Mouse (Mus musculus): ENCODE measurements around the gene Tnr. TPM values are rescaled to one million over a fixed set of nuclear protein-coding genes. Genes with fewer than 3 reads are reported as not detected.
A peak's percentile ranks its signal among the peaks of the same experiment; 100 is the strongest.

Gene Tnr
- polyA plus RNA-seq, 1 experiment, result 6.9 TPM

DNA sequence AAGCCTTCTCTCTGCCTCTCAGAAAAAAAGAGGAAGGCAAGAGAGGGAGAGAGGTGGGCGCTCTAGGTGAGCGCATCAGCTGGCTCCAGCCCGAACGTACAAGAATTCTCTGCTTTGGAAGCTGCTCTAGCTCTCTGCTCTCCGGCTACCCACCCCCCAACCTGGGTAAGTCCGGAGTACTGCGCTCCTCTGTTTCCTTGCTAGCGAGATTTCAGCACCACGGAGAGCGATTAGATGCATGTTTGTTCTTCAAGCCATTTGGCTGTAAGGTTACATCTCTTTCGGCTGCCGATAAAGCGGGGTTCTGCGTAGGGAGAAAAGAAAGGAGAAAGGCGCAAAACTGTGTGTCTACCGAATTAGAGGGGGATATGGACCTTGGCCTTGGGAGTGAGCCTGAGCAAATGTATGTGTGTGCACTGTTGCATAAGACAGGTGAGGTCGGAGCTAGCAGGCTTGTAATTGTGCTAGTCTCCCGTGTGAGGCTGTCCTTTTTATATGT is 531 bp downstream of the Tnr start:
- DNase-seq (ENCODE audit: low read depth), result peak; percentile 92
- TF ChIP-seq POLR2A (IDR thresholded peaks at IDR 0.05; ENCODE audit: borderline replicate concordance, extremely low read depth, insufficient read depth, insufficient read length, poor library complexity, severe bottlenecking), result no peak
- TF ChIP-seq CTCF (IDR thresholded peaks at IDR 0.05; ENCODE audit: borderline replicate concordance, extremely low read depth, insufficient read depth, insufficient read length), result no peak

DNA sequence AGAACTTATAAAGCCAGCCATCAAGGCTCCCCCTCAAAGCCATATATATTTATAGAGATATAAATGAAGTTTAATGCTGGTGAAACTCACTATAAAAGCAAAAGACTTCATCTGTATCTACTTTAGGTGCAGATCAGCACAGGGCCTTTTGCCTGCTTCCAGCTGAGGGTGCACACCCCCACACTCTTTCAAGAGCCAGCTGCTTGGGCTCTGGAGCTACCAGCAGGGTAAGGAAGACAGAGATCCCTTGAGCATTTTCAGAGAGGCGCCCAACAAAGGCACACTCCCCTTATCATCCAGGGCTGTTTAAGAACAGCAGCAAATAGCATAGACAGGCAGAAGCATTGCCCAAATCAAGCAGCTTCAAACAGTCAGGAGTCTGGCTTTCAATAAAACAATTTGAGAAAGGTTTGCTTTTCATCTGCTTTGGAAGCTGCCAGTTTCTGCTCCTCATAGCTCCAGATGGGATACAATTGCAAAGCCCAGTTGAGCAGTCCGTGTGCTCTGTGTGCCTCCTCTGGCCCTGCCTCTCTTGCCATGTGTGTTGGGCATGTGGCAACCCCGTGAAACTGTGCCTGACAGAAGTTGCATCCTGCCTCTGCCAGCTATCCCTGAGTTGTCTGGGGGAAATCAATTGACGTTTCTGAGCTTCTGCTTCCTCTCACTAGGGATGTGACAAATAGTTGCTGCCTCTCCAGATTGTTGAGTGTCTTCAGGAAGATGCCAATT is 9.4 kb downstream of the Tnr start:
- no peak for DNase-seq (ENCODE audit: low read depth)

DNA sequence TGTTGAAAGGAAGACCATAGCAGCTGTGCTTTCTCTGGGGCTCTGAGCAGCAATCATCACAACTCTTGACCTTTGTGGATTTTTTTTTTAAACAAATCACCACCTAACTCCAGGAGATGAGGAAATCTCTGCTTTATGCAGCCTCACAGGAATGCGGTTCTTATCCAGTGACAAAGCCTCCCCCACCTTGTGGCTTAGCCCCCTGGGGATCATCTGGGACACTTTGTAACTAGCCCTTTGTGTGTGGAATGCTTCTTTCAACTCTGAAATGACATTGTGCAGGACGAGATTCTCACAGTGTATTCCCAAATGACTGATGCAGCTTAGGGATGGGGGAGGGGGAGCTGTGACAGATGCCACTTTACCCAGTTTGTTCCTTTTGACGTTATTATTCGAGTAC is 12.0 kb downstream of the Tnr start:
- TF ChIP-seq POLR2A (IDR thresholded peaks at IDR 0.05; ENCODE audit: borderline replicate concordance, extremely low read depth, insufficient read depth, insufficient read length, poor library complexity, severe bottlenecking) (no peak), CTCF (IDR thresholded peaks at IDR 0.05; ENCODE audit: borderline replicate concordance, extremely low read depth, insufficient read depth, insufficient read length) (no peak)
- no peak for DNase-seq (ENCODE audit: low read depth)

More for the DNA sequence above, 9.4 kb downstream of the Tnr start:
- TF ChIP-seq CTCF (IDR thresholded peaks at IDR 0.05; ENCODE audit: borderline replicate concordance, extremely low read depth, insufficient read depth, insufficient read length), result no peak
- no peak for TF ChIP-seq POLR2A (IDR thresholded peaks at IDR 0.05; ENCODE audit: borderline replicate concordance, extremely low read depth, insufficient read depth, insufficient read length, poor library complexity, severe bottlenecking)

DNA sequence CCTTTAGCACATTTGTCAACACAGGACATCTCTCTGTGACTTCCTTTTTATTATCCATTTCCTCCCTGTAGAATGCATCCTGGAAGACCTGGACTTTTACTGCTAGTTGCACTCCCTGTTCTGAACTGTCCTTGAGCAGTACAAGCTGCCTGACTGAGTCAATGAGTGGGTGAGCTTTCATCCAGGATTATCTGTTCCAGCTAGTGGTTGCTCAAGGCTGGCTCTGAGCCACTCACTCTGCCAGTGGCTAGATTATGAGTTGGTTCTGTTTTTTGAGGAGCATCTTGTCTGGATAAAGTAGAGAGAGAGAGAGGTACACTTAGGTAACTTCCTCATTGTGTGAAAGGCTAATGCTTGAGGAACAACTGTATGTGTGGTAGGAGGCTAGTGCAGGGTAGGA is 14.0 kb downstream of the Tnr start:
- TF ChIP-seq POLR2A (IDR thresholded peaks at IDR 0.05; ENCODE audit: borderline replicate concordance, extremely low read depth, insufficient read depth, insufficient read length, poor library complexity, severe bottlenecking), result no peak
- no peak for TF ChIP-seq CTCF (IDR thresholded peaks at IDR 0.05; ENCODE audit: borderline replicate concordance, extremely low read depth, insufficient read depth, insufficient read length)

DNA sequence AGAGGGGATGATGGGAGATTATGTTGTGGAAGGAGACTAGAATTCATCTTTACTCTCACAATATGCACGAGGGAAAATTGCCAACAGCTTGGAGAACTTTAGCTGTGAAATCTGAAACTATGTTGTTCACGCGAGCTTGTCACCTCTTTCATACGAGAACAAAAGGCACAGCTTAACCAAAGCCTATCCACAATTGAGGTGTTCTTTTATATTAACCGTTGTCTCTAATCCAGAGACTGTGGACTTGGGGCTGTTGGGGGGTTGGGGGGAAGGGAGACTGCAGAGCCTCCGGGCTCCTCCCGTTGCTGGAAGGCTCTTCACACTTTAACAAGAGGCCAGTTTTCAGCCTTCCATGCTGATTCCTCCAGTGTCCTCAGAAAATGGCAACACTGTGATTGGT is 14.5 kb downstream of the Tnr start:
- peak; percentile 65 for DNase-seq (ENCODE audit: low read depth)
- TF ChIP-seq CTCF (IDR thresholded peaks at IDR 0.05; ENCODE audit: borderline replicate concordance, extremely low read depth, insufficient read depth, insufficient read length) (no peak), POLR2A (IDR thresholded peaks at IDR 0.05; ENCODE audit: borderline replicate concordance, extremely low read depth, insufficient read depth, insufficient read length, poor library complexity, severe bottlenecking) (no peak)

More for the DNA sequence above, 14.0 kb downstream of the Tnr start:
- DNase-seq (ENCODE audit: low read depth), result no peak

DNA sequence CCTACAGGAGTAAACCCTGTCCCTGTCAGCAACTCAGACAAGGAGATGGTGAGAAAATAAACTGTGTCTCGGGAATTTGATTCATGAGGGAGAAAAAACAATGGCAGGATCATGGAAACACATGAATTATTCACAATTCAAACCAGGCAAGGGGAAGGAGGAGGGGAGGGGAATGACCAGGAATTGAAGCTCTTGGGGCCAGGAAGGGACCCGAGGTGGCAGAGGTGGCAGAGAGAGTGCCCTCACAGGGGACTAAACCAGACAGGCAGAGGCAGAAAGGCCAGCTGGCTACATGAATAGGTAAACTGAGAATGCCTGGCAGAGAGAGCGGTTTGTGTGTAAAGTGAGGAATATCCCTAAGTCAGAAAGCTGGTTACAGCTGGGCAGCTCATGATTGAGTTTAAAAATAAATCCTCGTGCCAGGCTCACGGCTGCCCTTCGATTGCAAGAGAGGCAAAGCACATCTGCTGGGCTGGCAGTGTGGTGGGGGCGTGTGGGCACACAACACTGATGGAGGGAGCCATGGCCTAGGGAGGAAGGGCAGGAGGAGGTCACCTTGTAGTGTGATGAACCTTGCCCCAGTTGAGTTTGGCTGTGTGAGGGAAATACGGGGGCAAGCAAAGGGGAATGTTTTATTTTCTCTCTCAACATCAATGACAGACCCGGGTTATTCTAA is 22.0 kb downstream of the Tnr start:
- TF ChIP-seq CTCF (IDR thresholded peaks at IDR 0.05; ENCODE audit: borderline replicate concordance, extremely low read depth, insufficient read depth, insufficient read length), result no peak
- no peak for DNase-seq (ENCODE audit: low read depth)

DNA sequence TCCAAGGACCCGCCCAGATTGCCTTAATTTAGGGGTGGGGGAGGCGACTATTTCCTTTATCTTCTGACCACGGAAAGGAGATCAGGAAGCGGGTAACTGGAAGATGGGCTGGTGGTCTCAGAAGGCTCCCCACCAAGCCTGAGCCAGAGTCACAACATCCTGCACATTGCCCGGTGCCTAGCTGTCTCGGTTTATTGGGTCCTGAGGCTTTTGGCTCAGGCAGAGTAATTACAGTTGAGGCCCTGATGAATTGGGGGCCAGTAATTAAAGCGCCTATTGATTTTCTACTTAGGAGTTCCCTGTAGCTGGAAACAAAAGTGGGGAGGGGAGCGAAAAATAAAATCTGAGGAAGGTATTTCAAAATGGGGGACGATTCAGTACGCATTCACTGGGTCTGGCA is 27.5 kb downstream of the Tnr start:
- TF ChIP-seq CTCF (IDR thresholded peaks at IDR 0.05; ENCODE audit: borderline replicate concordance, extremely low read depth, insufficient read depth, insufficient read length), result no peak
- TF ChIP-seq POLR2A (IDR thresholded peaks at IDR 0.05; ENCODE audit: borderline replicate concordance, extremely low read depth, insufficient read depth, insufficient read length, poor library complexity, severe bottlenecking), result no peak
- peak; percentile 60 for DNase-seq (ENCODE audit: low read depth)

DNA sequence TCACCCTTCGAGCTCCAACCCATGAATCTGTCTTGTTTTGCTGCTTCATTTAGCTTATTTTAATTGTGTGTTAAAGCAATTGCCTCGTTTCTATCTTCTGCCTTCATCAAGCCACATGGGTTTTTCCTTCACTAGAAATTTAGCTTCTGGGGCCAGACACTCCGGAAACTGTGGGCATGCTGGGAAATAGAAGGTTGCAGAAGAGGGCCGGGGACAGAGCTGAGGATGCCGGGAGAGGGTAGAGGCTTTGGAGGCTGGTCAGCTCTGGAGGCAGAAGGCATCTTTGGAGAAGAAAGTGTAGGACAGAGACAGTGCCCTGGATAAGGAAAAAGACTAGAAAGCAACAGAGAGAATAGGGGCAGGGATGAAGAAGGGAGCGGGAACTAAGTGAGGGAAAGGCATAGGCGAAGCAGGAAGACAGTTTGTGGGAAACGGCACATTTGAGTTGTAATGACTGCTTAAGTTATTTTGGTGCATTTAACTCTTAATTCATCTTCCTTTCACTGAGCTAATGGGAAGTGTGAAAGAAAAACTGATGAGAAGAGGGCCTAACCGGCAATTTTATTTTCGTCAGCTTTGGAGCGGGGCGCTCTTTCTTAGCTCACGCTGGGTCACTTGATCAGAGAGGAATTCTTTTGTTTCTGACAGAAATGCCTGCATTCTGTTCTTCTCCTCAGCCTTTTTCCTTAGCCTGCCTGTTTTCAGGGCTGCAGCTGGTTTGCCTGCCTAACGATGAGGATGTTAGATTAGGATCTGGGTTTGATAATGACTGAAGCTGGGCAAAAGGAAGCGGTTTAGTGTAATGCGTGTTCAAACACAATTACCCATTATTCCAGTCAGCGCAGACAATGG is 28.2 kb downstream of the Tnr start:
- TF ChIP-seq POLR2A (IDR thresholded peaks at IDR 0.05; ENCODE audit: borderline replicate concordance, extremely low read depth, insufficient read depth, insufficient read length, poor library complexity, severe bottlenecking), result no peak
- no peak for TF ChIP-seq CTCF (IDR thresholded peaks at IDR 0.05; ENCODE audit: borderline replicate concordance, extremely low read depth, insufficient read depth, insufficient read length)
- DNase-seq (ENCODE audit: low read depth), result peak; percentile 82

DNA sequence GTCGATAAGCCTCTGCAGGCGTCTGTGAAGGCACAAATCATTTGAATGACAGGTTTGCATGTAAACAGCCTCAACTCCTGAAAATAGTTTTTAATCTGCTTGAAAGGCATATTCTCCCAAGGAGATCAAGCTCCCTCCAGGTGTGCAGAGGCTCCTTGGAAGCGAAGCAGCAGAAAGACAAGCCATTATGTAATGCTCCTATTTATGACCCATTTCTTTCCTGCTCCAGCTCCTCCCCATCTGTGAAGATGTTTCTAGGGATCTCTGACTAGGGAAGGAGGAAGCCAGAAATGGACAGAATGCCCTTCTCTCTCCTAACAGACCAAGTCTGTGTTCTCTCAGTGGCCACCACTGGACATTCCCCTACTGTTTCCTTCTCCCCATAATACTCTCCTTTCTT is 38.0 kb downstream of the Tnr start:
- DNase-seq (ENCODE audit: low read depth), result no peak
- no peak for TF ChIP-seq POLR2A (IDR thresholded peaks at IDR 0.05; ENCODE audit: borderline replicate concordance, extremely low read depth, insufficient read depth, insufficient read length, poor library complexity, severe bottlenecking)
- TF ChIP-seq CTCF (IDR thresholded peaks at IDR 0.05; ENCODE audit: borderline replicate concordance, extremely low read depth, insufficient read depth, insufficient read length), result no peak

DNA sequence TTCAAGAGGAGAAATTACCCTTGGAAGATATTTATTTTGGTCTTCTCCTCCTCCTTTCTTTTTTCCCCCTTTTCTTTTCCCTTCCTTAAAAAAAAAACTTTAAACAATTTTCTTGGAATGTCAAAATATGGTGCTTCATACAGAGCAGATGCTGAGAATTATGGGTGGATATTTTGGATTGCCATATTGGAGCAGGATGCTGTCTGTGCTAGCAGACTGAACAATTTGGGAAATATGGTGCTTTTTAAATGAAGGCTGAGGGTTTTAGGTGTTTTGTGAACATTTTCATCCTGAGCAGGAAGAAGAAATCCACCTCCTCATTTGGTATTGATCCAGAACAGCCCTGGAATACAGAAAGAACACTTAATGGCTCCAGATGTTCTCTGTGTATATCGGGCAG is 41.6 kb downstream of the Tnr start:
- TF ChIP-seq CTCF (IDR thresholded peaks at IDR 0.05; ENCODE audit: borderline replicate concordance, extremely low read depth, insufficient read depth, insufficient read length) (no peak), POLR2A (IDR thresholded peaks at IDR 0.05; ENCODE audit: borderline replicate concordance, extremely low read depth, insufficient read depth, insufficient read length, poor library complexity, severe bottlenecking) (no peak)
- DNase-seq (ENCODE audit: low read depth), result no peak

DNA sequence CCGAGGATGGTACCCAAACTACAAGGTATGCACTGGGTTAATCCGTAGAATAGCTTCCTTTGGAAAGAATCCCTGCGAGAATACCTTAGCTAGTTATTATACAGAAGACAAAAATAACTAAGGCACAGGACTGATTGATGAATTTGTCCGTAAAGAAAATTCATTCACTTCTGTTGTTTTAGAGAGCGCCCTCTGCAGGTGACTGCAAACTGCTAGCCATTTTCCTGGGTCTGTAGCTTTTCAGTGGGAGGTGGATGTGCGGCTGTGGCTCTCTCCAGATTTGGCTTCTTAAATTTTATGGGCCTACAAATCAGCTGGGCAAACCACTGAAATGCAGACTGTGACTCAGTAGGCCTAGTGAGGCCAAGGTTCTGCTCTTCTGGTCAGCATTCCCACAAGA is 42.5 kb downstream of the Tnr start:
- DNase-seq (ENCODE audit: low read depth), result no peak

More for the DNA sequence above, 42.5 kb downstream of the Tnr start:
- TF ChIP-seq CTCF (IDR thresholded peaks at IDR 0.05; ENCODE audit: borderline replicate concordance, extremely low read depth, insufficient read depth, insufficient read length) (peak; percentile 29; the same call in 1 of the 2 replicates), POLR2A (IDR thresholded peaks at IDR 0.05; ENCODE audit: borderline replicate concordance, extremely low read depth, insufficient read depth, insufficient read length, poor library complexity, severe bottlenecking) (no peak)
